Mouse (Mus musculus) heart, embryonic 12.5 days (tissue): ENCODE measurements around the gene AC124502.3. TPM values are rescaled to one million over a fixed set of nuclear protein-coding genes. Genes with fewer than 3 reads are reported as not detected.
A peak's percentile ranks its signal among the peaks of the same experiment; 100 is the strongest.

Experiments
- ATAC-seq: fragments of 200-750 bp; cut with Nextera tagmentation; 2 replicates; pipeline ENCODE4 v1.8.0; 2017; ENCODE audit warnings: moderate TSS enrichment, moderate library complexity; ENCODE audit not compliant: insufficient number of reproducible peaks, low FRiP score
- H3K27ac ChIP-seq: fragments of 300-500 bp; sonication (generic); 2 replicates; pipeline ENCODE4 v1.5.1; 2016; ENCODE audit warnings: mild to moderate bottlenecking, moderate library complexity; ENCODE audit not compliant: poor library complexity, severe bottlenecking
- H3K27me3 ChIP-seq: fragments of 300-500 bp; sonication (generic); replicated peaks from 2 replicates; pipeline ENCODE4 v1.6.1; 2016; ENCODE audit warnings: mild to moderate bottlenecking, moderate library complexity
- H3K36me3 ChIP-seq: fragments of 300-500 bp; sonication (generic); 2 replicates; pipeline ENCODE4 v1.6.1; 2016; ENCODE audit warnings: mild to moderate bottlenecking, moderate library complexity
- H3K4me1 ChIP-seq: fragments of 300-500 bp; sonication (generic); replicated peaks from 2 replicates; pipeline ENCODE4 v1.6.1; 2016; ENCODE audit warnings: mild to moderate bottlenecking
- H3K4me2 ChIP-seq: fragments of 300-500 bp; sonication (generic); 2 replicates; pipeline ENCODE4 v1.6.1; 2016; ENCODE audit warnings: mild to moderate bottlenecking, moderate library complexity
- H3K4me3 ChIP-seq: fragments of 300-500 bp; sonication (generic); 2 replicates; pipeline ENCODE4 v1.5.1; 2016; ENCODE audit warnings: mild to moderate bottlenecking
- H3K9ac ChIP-seq: fragments of 300-500 bp; sonication (generic); 2 replicates; pipeline ENCODE4 v1.6.1; 2016; ENCODE audit warnings: mild to moderate bottlenecking, moderate library complexity
- H3K9me3 ChIP-seq: fragments of 300-500 bp; sonication (generic); replicated peaks from 2 replicates; pipeline ENCODE4 v1.6.1; 2016; ENCODE audit warnings: mild to moderate bottlenecking, moderate library complexity
- WGBS: fragments of 180-500 bp; shearing (Covaris S2); methylation state at CpG from one replicate; pipeline ENCODE4 v1.1.7; 2016; 5-methylcytosine and 5-hydroxymethylcytosine counted together
- polyA plus RNA-seq: library from polyadenylated mRNA; unstranded; fragments of >200 nt; fragmentation: Nextera tagmentation; extraction: Ambion mirVana; gene quantifications from 2 replicates; pipeline ENCODE4 v1.2.1, GENCODE M21; 2016

The AC124502.3 gene
- polyA plus RNA-seq, 1 experiment from 2014 or later, result 1.6 TPM

DNA sequence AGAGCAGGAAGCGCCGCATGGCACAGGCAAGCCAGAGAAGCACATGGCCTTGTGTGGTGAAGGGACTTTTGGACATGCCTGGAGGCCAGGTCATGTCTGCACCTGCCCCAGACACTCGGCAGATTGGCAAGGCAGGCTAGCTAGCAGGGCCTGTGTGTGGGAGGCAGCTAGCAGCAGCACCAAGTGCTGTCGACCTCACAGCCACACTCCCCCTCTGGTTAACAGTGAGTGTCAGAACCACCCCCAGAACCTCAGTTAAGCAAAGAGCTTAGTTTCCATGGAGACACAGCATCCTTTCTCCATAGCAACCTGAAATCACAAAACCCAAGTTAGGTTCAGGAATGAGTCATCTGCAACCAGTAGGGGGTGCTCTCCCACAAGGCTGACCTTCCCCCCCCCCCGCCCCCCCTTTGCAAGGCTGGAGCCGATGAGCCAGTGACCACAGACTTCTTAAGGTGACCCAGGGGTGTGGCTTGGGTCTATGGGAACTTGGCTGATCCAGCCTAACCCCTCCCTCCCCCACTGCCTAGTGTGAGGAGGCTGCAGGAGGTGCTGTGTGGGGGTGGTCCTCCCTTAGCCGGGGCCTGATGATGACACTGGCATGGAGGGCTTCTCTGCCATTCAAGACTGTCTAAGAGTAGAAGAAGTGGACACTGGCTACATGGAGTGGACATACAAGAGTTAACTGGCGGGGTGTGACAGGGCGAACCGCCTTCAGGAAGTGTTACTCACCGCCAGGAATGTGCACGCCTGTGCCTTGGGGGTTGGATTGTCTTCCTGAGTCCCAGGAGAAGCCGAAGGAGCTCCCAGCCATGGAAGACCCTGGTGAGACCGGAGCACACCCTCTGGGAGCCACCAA lies 11.6 kb downstream of the AC124502.3 start, which contains the start of gene Rin1:
Gene Rin1, plus strand, starts transcription at position 435 of the 859 bp plus-strand sequence.
- H3K36me3 ChIP-seq, result peaks cover 46% of the 10 kb centered on the region
- 19% methylated on average over 14 of the region's 14 CpGs for WGBS
- peak within 1 kb of the TSS; percentile 45 for H3K4me3 ChIP-seq
- peak within 1 kb of the TSS; percentile 66 for H3K9ac ChIP-seq
- H3K4me2 ChIP-seq, result peak within 1 kb of the TSS; percentile 67
- peaks cover 38% of the 10 kb centered on the region for H3K4me1 ChIP-seq
- ATAC-seq, result peak; percentile 63
- peaks cover 33% of the 10 kb centered on the region for H3K27me3 ChIP-seq
- no peaks in the 10 kb centered on the region for H3K9me3 ChIP-seq
- H3K27ac ChIP-seq, result peak within 1 kb of the TSS; percentile 42; the same call in 1 of the 2 replicates

DNA sequence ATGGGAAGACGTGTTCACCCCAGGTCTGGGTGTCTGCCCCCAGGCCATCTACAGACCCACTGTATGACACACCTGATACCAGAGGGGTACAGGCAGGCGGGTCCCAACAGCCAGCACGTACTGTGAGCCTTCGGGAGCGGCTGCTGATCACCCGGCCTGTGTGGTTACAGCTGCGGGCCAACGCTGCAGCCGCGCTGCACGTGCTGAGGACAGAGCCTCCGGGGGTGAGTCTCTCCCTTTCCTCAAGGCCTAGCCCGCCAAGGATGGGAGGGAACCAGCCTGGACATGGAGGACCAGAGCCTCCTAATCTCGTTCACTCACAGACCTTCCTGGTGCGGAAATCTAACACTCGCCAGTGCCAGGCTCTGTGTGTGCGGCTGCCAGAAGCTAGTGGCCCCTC lies 12.3 kb downstream of the AC124502.3 start:
- Histone ChIP-seq H3K27me3 (peaks cover 33% of the 10 kb centered on the region), H3K36me3 (peaks cover 41% of the 10 kb centered on the region), H3K9ac (peak overlapping the region; percentile 66), H3K9me3 (no peaks in the 10 kb centered on the region), H3K4me2 (peak overlapping the region; percentile 67), H3K4me3 (peak overlapping the region; percentile 45), H3K4me1 (peaks cover 38% of the 10 kb centered on the region), H3K27ac (peak overlapping the region; percentile 42; the same call in 1 of the 2 replicates)
- ATAC-seq, result peak; percentile 20; the same call in 1 of the 2 replicates
- 6% methylated on average over 17 of the region's 17 CpGs for WGBS

GRCm38 (mm10) chr19:5051515-5051914 lies 12.8 kb downstream of the AC124502.3 start:
- Histone ChIP-seq H3K9me3 (no peaks in the 10 kb centered on the region), H3K36me3 (peaks cover 36% of the 10 kb centered on the region), H3K4me3 (peak overlapping the region; percentile 45), H3K27ac (peak overlapping the region; percentile 42; the same call in 1 of the 2 replicates), H3K9ac (peak overlapping the region; percentile 66), H3K27me3 (peaks cover 33% of the 10 kb centered on the region), H3K4me1 (peaks cover 38% of the 10 kb centered on the region), H3K4me2 (peak overlapping the region; percentile 67)
- 58% methylated on average over 3 of the region's 3 CpGs for WGBS
- no peak for ATAC-seq

DNA sequence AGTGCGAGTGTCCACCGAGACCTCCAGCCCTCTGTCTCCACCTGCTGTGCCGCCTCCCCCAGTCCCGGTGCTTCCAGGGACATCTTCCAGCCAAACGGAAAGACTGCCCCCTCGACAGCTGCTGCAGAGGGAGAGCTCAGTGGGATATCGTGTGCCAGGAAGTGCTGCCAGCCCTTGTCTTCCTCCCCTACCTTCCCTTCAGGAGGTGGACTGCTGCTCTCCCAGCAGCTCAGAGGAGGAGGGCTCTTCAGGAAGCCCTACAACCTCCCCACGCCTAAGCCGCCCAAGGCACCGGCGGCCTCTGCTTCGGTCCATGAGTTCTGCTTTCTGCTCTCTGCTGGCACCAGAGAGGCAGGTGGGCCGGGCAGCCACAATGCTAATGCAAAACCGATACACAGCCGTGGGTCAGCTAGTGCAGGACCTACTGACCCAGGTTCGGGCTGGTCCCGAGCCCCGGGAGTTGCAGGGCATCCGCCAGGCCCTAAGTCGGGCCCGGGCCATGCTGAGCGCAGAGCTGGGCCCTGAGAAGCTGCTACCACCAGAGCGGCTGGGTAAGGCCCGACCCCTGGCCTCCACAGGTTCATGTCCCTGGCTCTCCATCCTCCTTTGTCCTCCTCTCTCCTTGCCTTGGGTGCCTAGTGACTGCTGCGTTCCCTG lies 13.6 kb downstream of the AC124502.3 start:
- WGBS, result 27% methylated on average over 25 of the region's 25 CpGs
- H3K36me3 ChIP-seq, result peaks cover 29% of the 10 kb centered on the region
- ATAC-seq, result no peak
- 0 out of 2 replicates have a peak overlapping the region, but pooled peaks have one; percentile 42 for H3K27ac ChIP-seq
- H3K4me3 ChIP-seq, result peak overlapping the region; percentile 45
- H3K4me2 ChIP-seq, result peak overlapping the region; percentile 67
- H3K9ac ChIP-seq, result peak overlapping the region; percentile 44
- peaks cover 33% of the 10 kb centered on the region for H3K27me3 ChIP-seq
- H3K4me1 ChIP-seq, result peaks cover 38% of the 10 kb centered on the region
- H3K9me3 ChIP-seq, result no peaks in the 10 kb centered on the region

DNA sequence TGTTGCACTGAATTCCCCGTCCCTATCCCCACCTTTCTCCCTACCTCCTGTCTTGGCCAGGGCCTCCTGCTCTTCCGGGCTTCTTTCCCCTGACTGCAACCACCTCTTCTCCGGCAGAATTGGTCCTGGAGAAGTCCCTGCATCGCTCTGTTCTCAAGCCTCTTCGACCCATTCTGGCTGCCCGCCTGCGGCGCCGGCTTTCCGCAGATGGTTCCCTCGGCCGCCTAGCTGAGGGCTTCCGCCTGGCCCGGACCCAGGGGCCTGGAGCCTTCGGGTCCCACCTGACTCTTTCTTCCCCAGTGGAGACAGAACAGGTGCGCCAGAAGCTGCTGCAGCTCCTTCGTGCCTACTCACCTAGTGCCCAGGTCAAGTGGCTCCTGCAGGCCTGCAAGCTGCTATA lies 14.2 kb downstream of the AC124502.3 start:
- WGBS, result 63% methylated on average over 17 of the region's 17 CpGs
- no peak overlapping the region for H3K9ac ChIP-seq
- peaks cover 38% of the 10 kb centered on the region for H3K4me1 ChIP-seq
- no peaks in the 10 kb centered on the region for H3K9me3 ChIP-seq
- H3K27me3 ChIP-seq, result peaks cover 33% of the 10 kb centered on the region
- ATAC-seq, result no peak
- H3K4me2 ChIP-seq, result peak overlapping the region; percentile 67
- peaks cover 23% of the 10 kb centered on the region for H3K36me3 ChIP-seq
- H3K4me3 ChIP-seq, result no peak overlapping the region
- H3K27ac ChIP-seq, result no peak overlapping the region

- Histone ChIP-seq H3K36me3 (peaks cover 14% of the 10 kb centered on the region), H3K9me3 (no peaks in the 10 kb centered on the region), H3K4me2 (no peak overlapping the region), H3K27ac (no peak overlapping the region), H3K27me3 (peaks cover 33% of the 10 kb centered on the region), H3K9ac (no peak overlapping the region), H3K4me1 (peaks cover 49% of the 10 kb centered on the region), H3K4me3 (no peak overlapping the region)
- ATAC-seq, result no peak
- 18% methylated on average over 9 of the region's 9 CpGs for WGBS
Observed at GRCm38 (mm10) chr19:5053909-5054308, 15.2 kb downstream of the AC124502.3 start.

DNA sequence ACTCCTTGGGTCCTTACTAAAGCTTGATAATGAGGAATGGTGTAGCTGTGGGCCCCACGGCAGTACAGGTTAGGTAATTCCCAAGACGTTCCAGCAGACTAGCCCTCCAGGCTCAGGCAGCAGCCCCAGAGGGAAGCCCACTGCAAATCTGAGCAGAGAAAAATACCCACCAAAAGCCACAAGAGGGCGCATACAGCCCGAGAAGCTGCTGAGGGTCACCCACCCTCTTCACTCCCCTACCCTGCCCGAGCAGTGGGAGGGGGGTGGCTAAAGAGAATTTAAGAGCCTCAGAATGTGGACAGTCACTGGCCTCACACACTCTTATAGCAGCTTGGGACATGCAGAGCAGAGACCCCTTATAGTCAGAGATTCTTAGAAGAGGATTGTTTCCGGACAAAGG lies 17.6 kb downstream of the AC124502.3 start:
- WGBS, result 11% methylated on average over 6 of the region's 6 CpGs
- no peak overlapping the region for H3K4me2 ChIP-seq
- ATAC-seq, result no peak
- no peaks in the 10 kb centered on the region for H3K9me3 ChIP-seq
- H3K36me3 ChIP-seq, result 0 out of 2 replicates have a peak, but pooled peaks cover 5% of the 10 kb centered on the region
- no peak overlapping the region for H3K9ac ChIP-seq
- H3K27me3 ChIP-seq, result peaks cover 32% of the 10 kb centered on the region
- H3K4me1 ChIP-seq, result peaks cover 53% of the 10 kb centered on the region
- H3K27ac ChIP-seq, result no peak overlapping the region
- H3K4me3 ChIP-seq, result no peak overlapping the region

DNA sequence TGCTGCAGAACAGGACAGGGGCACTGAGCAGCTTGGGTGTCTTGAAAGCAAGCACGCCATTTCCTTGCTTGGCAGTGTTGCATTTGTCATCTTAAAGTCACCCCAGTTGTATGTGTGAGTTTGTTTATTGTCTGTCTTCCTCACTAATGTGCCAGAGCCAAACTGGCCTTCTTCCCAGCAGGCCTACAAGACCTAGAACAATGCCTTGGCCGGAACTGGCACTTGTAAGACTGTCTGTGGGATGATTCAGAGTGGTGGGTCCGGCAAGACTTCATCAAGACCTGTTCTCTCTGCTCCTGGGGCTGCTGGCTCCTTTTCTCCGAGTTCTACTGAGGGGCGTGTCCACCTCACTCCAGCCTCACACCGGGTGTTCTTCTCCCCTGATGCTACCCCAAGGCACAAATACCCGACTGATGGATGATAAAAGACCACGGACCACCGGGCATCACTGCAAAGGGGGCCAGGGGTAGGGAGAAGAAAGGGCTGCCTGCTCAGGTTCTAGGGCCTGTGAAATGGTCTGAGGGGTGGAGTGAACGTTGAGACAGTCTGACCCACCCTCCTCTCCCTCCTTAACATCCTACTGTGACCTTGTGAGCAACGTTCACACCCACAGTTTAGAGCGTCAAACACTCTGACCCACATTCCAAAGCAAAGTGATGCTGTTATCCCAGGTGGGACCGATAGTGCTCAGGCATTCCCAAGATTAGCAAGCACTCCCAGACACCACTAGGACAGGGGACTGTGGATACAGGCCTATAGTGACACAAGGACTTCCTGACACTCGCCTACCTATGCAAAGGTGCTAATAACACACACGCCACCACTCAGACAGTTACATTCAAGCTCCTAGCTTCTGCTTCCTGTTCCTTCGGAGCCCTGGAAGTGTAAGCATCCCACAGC lies 19.4 kb downstream of the AC124502.3 start:
- H3K27ac ChIP-seq, result peak overlapping the region; percentile 37; the same call in 1 of the 2 replicates

DNA sequence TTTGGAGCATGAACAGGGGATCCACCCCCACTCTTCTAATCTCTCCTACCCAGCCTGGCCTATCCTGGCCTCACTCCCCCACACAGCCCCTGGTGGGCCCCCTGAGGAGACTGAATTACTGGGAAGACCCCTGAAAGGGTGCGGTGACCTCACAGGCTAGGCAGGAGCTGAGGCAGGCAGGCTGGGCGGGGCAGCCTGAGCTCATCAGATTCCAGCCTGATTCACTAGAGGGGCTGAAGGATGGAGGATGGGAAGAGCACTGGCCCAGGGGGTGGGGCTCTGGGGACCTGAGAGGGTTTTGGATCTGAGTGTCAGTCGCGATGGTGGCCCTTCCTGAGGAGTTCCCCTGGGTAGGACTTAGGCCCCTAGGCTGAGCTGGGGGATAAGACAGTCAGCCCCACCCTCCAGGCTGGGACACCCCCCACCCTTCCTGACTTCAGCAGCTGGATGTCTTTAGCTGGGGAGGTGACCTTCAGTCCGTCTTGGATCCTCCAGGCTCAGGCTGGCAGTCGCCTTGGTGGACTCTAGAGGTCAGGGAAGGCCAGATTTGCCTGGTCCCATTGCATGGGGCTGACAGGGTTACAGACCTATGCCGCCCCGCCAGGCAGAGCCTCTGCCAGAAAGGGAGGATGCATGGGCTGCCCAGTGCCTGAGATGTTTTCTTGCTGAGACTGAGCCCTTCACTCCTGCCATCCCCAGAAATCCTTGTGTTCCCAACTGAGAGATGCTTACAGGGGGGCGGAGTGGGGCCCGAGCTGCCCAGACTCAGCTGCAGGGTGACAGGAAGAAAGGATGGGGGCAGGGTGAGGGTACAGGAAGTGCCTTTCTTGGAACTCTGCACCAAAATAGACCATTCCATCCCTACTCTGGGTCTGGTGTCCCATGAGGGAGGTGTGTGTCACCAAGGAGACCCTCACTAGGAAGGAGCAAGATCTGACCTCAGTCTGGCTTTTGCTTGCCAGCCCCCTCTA lies 20.4 kb downstream of the AC124502.3 start:
- Histone ChIP-seq H3K27ac (peak overlapping the region; percentile 37), H3K9ac (peak overlapping the region; percentile 44), H3K9me3 (no peaks in the 10 kb centered on the region), H3K4me2 (peak overlapping the region; percentile 4; the same call in 1 of the 2 replicates), H3K4me3 (no peak overlapping the region), H3K36me3 (no peaks in the 10 kb centered on the region), H3K27me3 (0 out of 2 replicates have a peak, but pooled peaks cover 6% of the 10 kb centered on the region), H3K4me1 (peaks cover 37% of the 10 kb centered on the region)
- peak; percentile 19 for ATAC-seq
- WGBS, result 15% methylated on average over 10 of the region's 10 CpGs

More for the DNA sequence above, 19.4 kb downstream of the AC124502.3 start:
- H3K9ac ChIP-seq, result peak overlapping the region; percentile 44
- H3K4me3 ChIP-seq, result no peak overlapping the region
- peaks cover 37% of the 10 kb centered on the region for H3K4me1 ChIP-seq
- H3K9me3 ChIP-seq, result no peaks in the 10 kb centered on the region
- peaks cover 15% of the 10 kb centered on the region for H3K27me3 ChIP-seq
- 20% methylated on average over 16 of the region's 16 CpGs for WGBS
- ATAC-seq, result no peak
- H3K36me3 ChIP-seq, result 0 out of 2 replicates have a peak, but pooled peaks cover 3% of the 10 kb centered on the region
- 0 out of 2 replicates have a peak overlapping the region, but pooled peaks have one; percentile 4 for H3K4me2 ChIP-seq
